Comparison of ENCODE assay signal across 8 mouse cellular contexts in the genomic region with DNA sequence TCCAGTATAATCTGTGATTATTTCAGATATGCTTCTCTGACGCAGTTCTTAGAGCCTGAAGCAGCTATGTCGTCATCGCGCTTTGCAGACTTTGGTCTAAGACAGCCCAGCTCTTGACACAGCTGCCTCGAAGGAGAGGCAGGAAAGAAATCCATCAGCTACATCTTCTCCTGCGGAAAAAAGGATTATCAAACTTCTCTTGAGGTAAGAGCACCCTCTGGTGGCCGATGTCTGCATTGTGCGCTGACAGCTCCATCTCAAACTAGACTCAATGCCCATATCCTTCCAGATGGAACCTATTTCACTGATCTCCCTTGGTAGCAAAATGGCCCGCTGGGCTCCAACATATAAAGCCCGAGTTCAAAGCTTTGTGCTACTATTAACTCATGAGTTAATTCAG.
A peak's percentile ranks its signal among the peaks of the same experiment; 100 is the strongest.
DNase-seq lines count a peak whose midpoint lies in the region; ATAC-seq lines count a peak whose summit lies in the region.

No protein-coding gene starts in this region.

- peak; percentile 88 for DNase-seq in intestine, embryonic 14.5 days (ENCODE audit: low spot score)
- DNase-seq in embryo, embryonic 11 days: peak; percentile 87
- DNase-seq in gastrocnemius, postnatal 4 days (ENCODE audit: low spot score in 2 of 2): peak; percentile 54 to 74
- DNase-seq in kidney, adult 11 months: peak; percentile 19
- peak; percentile 70 to 80 for DNase-seq in left cerebral cortex, postnatal 36 days (ENCODE audit: low spot score in 2 of 2)

- no peaks in the 10 kb centered on the region for H3K4me1 ChIP-seq in intestine, embryonic 14.5 days (replicated peaks; ENCODE audit: control insufficient read depth, insufficient read depth, low read length)
- no peaks in the 10 kb centered on the region for H3K4me1 ChIP-seq in intestine, embryonic 16.5 days (ENCODE audit: control insufficient read depth, insufficient read depth, low read length)
- no peaks in the 10 kb centered on the region for H3K4me1 ChIP-seq in midbrain, embryonic 16.5 days (ENCODE audit: control insufficient read depth, insufficient read depth, low read length)
- H3K4me1 ChIP-seq in stomach, embryonic 15.5 days: no peaks in the 10 kb centered on the region

- 11% methylated on average over 10 of the region's 10 CpGs for WGBS in intestine, embryonic 14.5 days
- WGBS in intestine, embryonic 16.5 days: 12% methylated on average over 10 of the region's 10 CpGs
- WGBS in midbrain, embryonic 16.5 days: 9% methylated on average over 10 of the region's 10 CpGs
- WGBS in stomach, embryonic 15.5 days: 13% methylated on average over 10 of the region's 10 CpGs

- H3K9me3 ChIP-seq in intestine, embryonic 14.5 days (ENCODE audit: control insufficient read depth, low read length): no peaks in the 10 kb centered on the region
- no peaks in the 10 kb centered on the region for H3K9me3 ChIP-seq in intestine, embryonic 16.5 days (ENCODE audit: control insufficient read depth, low read length)
- no peaks in the 10 kb centered on the region for H3K9me3 ChIP-seq in midbrain, embryonic 16.5 days (replicated peaks; ENCODE audit: control insufficient read depth, low read length, poor library complexity, severe bottlenecking)
- H3K9me3 ChIP-seq in stomach, embryonic 15.5 days: no peaks in the 10 kb centered on the region

- ATAC-seq in intestine, embryonic 14.5 days (replicated peaks; ENCODE audit: low FRiP score, low TSS enrichment, low read depth): 0 out of 2 replicates have a peak, but pooled peaks have one; percentile 58
- no peak for ATAC-seq in intestine, embryonic 16.5 days
- peak; percentile 81 for ATAC-seq in midbrain, embryonic 16.5 days
- ATAC-seq in stomach, embryonic 15.5 days (ENCODE audit: insufficient read depth, low FRiP score, low read depth): no peak

- H3K27ac ChIP-seq in intestine, embryonic 14.5 days (ENCODE audit: low read depth): no peak overlapping the region
- H3K27ac ChIP-seq in intestine, embryonic 16.5 days (ENCODE audit: low read length): no peak overlapping the region
- H3K27ac ChIP-seq in midbrain, embryonic 16.5 days (ENCODE audit: low read length): peak overlapping the region; percentile 50; the same call in 1 of the 2 replicates
- no peak overlapping the region for H3K27ac ChIP-seq in stomach, embryonic 15.5 days

- peak overlapping the region; percentile 28; the same call in 1 of the 2 replicates for H3K4me2 ChIP-seq in intestine, embryonic 14.5 days (ENCODE audit: low read length)
- no peak overlapping the region for H3K4me2 ChIP-seq in intestine, embryonic 16.5 days (ENCODE audit: low read depth, low read length)
- peak overlapping the region; percentile 45 for H3K4me2 ChIP-seq in midbrain, embryonic 16.5 days (ENCODE audit: low read length)
- H3K4me2 ChIP-seq in stomach, embryonic 15.5 days: 0 out of 2 replicates have a peak overlapping the region, but pooled peaks have one; percentile 11

- intact Hi-C loops in left cerebral cortex, postnatal 36 days (cut with DNase I): loop anchor here (1.0 to 5.0 kb wide), 3 partner anchors 182 to 468 kb away; no protein-coding TSS in a partner anchor

- H3K9ac ChIP-seq in intestine, embryonic 14.5 days (ENCODE audit: low read length): no peak overlapping the region
- H3K9ac ChIP-seq in intestine, embryonic 16.5 days (ENCODE audit: low read depth, low read length): no peak overlapping the region
- H3K9ac ChIP-seq in midbrain, embryonic 16.5 days (ENCODE audit: low read depth, low read length): 0 out of 2 replicates have a peak overlapping the region, but pooled peaks have one; percentile 48
- no peak overlapping the region for H3K9ac ChIP-seq in stomach, embryonic 15.5 days

- H3K36me3 ChIP-seq in intestine, embryonic 14.5 days (ENCODE audit: control insufficient read depth, insufficient read depth, low read length): no peaks in the 10 kb centered on the region
- no peaks in the 10 kb centered on the region for H3K36me3 ChIP-seq in intestine, embryonic 16.5 days (ENCODE audit: control insufficient read depth, insufficient read depth, low read length)
- no peaks in the 10 kb centered on the region for H3K36me3 ChIP-seq in midbrain, embryonic 16.5 days (ENCODE audit: control insufficient read depth, insufficient read depth, low read length)
- no peaks in the 10 kb centered on the region for H3K36me3 ChIP-seq in stomach, embryonic 15.5 days

- no peak overlapping the region for H3K4me3 ChIP-seq in intestine, embryonic 14.5 days (ENCODE audit: low read depth, low read length)
- H3K4me3 ChIP-seq in intestine, embryonic 16.5 days (ENCODE audit: low read length): no peak overlapping the region
- no peak overlapping the region; the same call in 1 of the 2 replicates for H3K4me3 ChIP-seq in midbrain, embryonic 16.5 days (ENCODE audit: low read depth, low read length)
- no peak overlapping the region; the same call in 1 of the 2 replicates for H3K4me3 ChIP-seq in stomach, embryonic 15.5 days (replicated peaks)

- H3K27me3 ChIP-seq in intestine, embryonic 14.5 days (replicated peaks; ENCODE audit: control insufficient read depth, insufficient read depth, low read length): no peaks in the 10 kb centered on the region
- H3K27me3 ChIP-seq in intestine, embryonic 16.5 days (replicated peaks; ENCODE audit: control insufficient read depth, insufficient read depth, low read length): no peaks in the 10 kb centered on the region
- no peaks in the 10 kb centered on the region for H3K27me3 ChIP-seq in midbrain, embryonic 16.5 days (ENCODE audit: control insufficient read depth, insufficient read depth, low read depth, low read length)
- no peaks in the 10 kb centered on the region for H3K27me3 ChIP-seq in stomach, embryonic 15.5 days (replicated peaks)

Comparison
In these comparisons a context has a peak if more than half of its experiments do, and no peak if none do; other contexts are left out.
1. ATAC-seq: peak in intestine, embryonic 14.5 days (single experiment) and midbrain, embryonic 16.5 days (single experiment); none in intestine, embryonic 16.5 days (single experiment) and stomach, embryonic 15.5 days (single experiment).
2. DNase-seq: peak in every context shown above with its lines; median percentile 88 in intestine, embryonic 14.5 days; 87 in embryo, embryonic 11 days; 75 in left cerebral cortex, postnatal 36 days; 64 in gastrocnemius, postnatal 4 days; 19 in kidney, adult 11 months.